Mouse (Mus musculus): ENCODE results near the gene Ilvbl. TPM values are rescaled to one million over a fixed set of nuclear protein-coding genes. Genes with fewer than 3 reads are reported as not detected.
"Not testable (repeated sequence)": the region's sequence is repeated elsewhere in the genome, so short reads cannot be mapped to it uniquely, and the experiment has no call there.

Ilvbl gene
- polyA plus RNA-seq, 1 experiment from 2014 or later, result 52.8 TPM

DNA sequence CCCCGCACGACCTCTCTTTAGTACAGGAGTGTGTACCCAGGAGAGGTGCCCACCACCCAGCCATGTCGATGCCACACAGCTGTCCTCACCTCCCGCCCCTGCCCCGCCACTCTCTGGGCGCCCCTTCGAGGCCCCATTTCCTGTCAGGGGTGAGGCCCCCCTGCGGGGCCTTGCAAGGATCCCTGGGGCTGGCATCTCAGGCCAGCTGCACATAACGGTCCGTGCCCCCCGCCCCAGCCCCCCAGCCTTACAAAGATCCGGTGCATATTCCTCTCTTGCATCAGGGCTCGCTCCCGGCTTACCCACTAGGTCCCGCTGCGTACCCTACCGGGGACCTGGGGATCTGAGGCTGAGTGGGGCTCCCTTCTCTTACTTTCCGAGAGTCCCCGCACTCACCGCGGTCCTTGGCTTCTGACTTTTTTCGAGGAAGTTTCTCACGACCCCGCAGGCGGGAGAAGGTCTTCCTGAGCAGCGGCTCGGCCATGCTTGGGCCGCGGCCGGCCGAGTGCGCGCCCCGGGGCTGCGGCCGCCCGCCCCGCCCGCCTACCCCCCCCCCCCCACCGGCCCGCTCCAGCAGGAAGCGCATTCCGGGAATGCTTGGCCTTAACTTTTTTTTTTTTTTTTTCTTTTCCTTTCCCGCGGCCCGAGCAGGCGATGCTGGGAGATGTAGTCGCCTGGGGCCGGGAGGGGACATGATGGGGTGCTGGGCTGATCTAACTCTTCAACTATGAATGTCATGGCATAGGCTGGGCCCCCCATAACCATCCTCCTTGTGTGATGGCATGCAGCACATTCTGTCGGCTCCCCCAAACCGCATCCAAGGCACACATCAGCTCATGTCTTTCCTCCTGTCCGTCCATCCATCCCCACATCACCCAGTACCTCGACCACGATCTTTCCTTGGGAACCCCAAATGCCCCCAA is 17.5 kb downstream of the Ilvbl start, which contains the start of gene Syde1:
Gene Syde1 (minus strand): TSS at position 559 of the 923 bp plus-strand sequence.
- Histone ChIP-seq H3K4me1 (peaks cover 7% of the 10 kb centered on the region; the same call in 1 of the 2 replicates), H3K9ac (peak within 1 kb of the TSS; percentile 53), H3K9me3 (no peaks in the 10 kb centered on the region), H3K27me3 (replicated peaks) (no peaks in the 10 kb centered on the region), H3K36me3 (peaks cover 28% of the 10 kb centered on the region), H3K27ac (peak within 1 kb of the TSS; percentile 84), H3K4me2 (peak within 1 kb of the TSS; percentile 73), H3K4me3 (replicated peaks) (peak within 1 kb of the TSS; percentile 56)
- 3% methylated on average over 49 of the region's 54 CpGs for WGBS
- ATAC-seq (ENCODE audit: insufficient read depth, low FRiP score, low read depth), result peak; percentile 41; the same call in 1 of the 2 replicates

DNA sequence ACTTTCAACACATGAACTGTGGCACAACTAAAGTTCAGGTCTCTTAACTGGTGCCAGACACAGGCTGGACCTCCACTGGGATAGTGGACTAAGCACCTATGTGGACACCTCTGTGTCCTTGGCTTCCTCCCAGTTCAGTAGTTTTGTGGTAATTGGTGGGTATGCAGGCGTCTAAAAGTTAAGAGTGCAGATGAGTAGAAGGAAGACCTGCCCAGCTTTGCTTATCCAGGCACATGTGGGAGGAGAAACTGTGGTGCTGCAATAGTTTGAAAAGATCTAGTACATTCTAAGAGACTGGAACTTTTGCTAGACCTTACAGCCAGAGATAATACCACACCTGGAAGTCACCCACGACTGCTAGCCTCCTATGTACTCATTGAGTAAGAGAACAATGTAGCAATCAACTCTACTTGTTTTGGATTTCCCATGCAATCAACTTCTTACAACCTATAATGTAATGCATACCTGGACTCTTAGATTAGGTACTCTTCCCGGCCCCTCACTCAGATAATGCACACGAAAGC is 18.8 kb downstream of the Ilvbl start:
- Histone ChIP-seq H3K9me3 (no peaks in the 10 kb centered on the region), H3K36me3 (peaks cover 19% of the 10 kb centered on the region), H3K4me1 (peaks cover 7% of the 10 kb centered on the region; the same call in 1 of the 2 replicates), H3K27ac (no peak overlapping the region), H3K4me3 (replicated peaks) (no peak overlapping the region), H3K4me2 (no peak overlapping the region), H3K27me3 (replicated peaks) (no peaks in the 10 kb centered on the region), H3K9ac (no peak overlapping the region)
- no peak for ATAC-seq (ENCODE audit: insufficient read depth, low FRiP score, low read depth)
- WGBS, result 77% methylated on average over 4 of the region's 4 CpGs

GRCm38 (mm10) chr10:78593736-78594135 is 19.6 kb downstream of the Ilvbl start:
- H3K9me3 ChIP-seq, result no peaks in the 10 kb centered on the region
- no peak for ATAC-seq (ENCODE audit: insufficient read depth, low FRiP score, low read depth)
- WGBS, result 83% methylated on average over 5 of the region's 5 CpGs
- H3K27ac ChIP-seq, result no peak overlapping the region
- no peak overlapping the region for H3K4me2 ChIP-seq
- H3K9ac ChIP-seq, result no peak overlapping the region
- H3K4me3 ChIP-seq (replicated peaks), result no peak overlapping the region
- H3K36me3 ChIP-seq, result peaks cover 13% of the 10 kb centered on the region
- peaks cover 7% of the 10 kb centered on the region; the same call in 1 of the 2 replicates for H3K4me1 ChIP-seq
- no peaks in the 10 kb centered on the region for H3K27me3 ChIP-seq (replicated peaks)

DNA sequence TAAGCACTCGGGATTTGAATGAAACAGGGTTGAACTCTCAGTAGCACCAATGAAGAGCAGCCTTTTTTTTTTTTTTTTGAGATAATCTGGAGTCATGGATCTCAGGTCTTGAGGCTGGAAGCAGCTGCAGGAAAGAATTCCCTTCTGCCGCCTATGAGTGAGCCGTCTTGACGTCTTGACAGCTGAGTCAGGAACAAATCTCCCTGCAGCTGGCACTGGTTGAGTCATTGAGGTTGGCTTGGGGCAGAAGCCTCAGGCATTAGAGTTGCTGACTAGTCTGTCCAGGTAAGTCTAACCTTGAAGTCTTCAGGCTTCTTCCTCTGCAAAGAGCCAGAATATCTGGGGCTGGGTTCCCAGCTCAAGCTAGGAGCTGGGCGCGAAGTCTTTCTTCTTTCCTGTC is 20.0 kb downstream of the Ilvbl start:
- ATAC-seq (ENCODE audit: insufficient read depth, low FRiP score, low read depth), result no peak
- peaks cover 7% of the 10 kb centered on the region; the same call in 1 of the 2 replicates for H3K4me1 ChIP-seq
- no peak overlapping the region for H3K27ac ChIP-seq

DNA sequence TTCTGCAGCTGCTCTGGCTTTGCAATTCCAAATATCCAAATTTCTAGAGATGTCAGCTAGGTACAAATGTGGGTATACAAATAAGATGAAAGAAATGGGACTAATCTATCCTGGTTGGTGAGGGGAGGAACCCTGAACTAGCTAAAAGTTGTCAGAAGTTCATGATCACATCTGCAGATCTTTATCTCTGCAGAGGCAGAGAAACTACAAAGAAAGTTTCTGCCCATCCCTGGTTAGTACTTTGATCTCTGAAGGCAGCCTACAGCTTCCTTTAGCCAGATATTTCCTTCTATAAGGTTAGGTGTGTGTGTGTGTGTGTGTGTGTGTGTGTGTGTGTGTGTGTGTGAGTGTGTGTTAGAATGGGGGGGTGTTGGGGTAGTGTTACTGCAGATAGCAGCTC is 20.4 kb downstream of the Ilvbl start:
- H3K4me2 ChIP-seq, result no peak overlapping the region
- H3K9me3 ChIP-seq, result no peaks in the 10 kb centered on the region
- peaks cover 7% of the 10 kb centered on the region; the same call in 1 of the 2 replicates for H3K4me1 ChIP-seq
- no peak overlapping the region for H3K9ac ChIP-seq
- no peak overlapping the region for H3K27ac ChIP-seq
- no peak overlapping the region for H3K4me3 ChIP-seq (replicated peaks)
- ATAC-seq (ENCODE audit: insufficient read depth, low FRiP score, low read depth), result no peak
- H3K36me3 ChIP-seq, result 0 out of 2 replicates have a peak, but pooled peaks cover 5% of the 10 kb centered on the region
- no peaks in the 10 kb centered on the region for H3K27me3 ChIP-seq (replicated peaks)

More for the DNA sequence above, 20.0 kb downstream of the Ilvbl start:
- Histone ChIP-seq H3K4me2 (no peak overlapping the region), H3K9me3 (no peaks in the 10 kb centered on the region), H3K4me3 (replicated peaks) (no peak overlapping the region), H3K36me3 (peaks cover 9% of the 10 kb centered on the region), H3K27me3 (replicated peaks) (no peaks in the 10 kb centered on the region), H3K9ac (no peak overlapping the region)
- WGBS, result 65% methylated on average over 6 of the region's 6 CpGs

DNA sequence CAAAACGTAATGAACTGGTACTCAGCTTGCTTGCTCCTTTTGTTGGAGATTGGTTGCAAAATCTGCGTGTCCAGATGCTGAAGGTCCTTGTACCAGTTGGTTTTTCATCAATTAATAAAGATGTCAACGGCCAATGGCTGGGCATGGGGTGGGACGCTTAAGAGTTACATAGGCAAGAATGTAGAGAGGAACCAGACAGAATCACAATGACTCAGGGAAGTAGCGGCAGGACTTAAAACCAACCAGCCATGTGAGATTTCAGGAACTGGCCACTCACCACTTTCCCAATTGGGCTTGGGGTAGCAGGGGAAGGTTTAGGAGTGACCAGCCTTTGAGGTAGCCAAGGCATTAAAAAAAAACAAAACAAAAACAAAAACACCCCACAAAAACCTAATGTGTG is 25.7 kb downstream of the Ilvbl start:
- Histone ChIP-seq H3K4me2 (no peak overlapping the region), H3K9ac (no peak overlapping the region), H3K27me3 (replicated peaks) (no peaks in the 10 kb centered on the region), H3K4me1 (no peaks in the 10 kb centered on the region), H3K9me3 (no peaks in the 10 kb centered on the region), H3K27ac (no peak overlapping the region), H3K4me3 (replicated peaks) (no peak overlapping the region), H3K36me3 (no peaks in the 10 kb centered on the region)
- no peak for ATAC-seq (ENCODE audit: insufficient read depth, low FRiP score, low read depth)
- WGBS, result 86% methylated on average over 5 of the region's 5 CpGs

GRCm38 (mm10) chr10:78605080-78605479 is 30.9 kb downstream of the Ilvbl start:
- WGBS, result 44% methylated on average over 3 of the region's 3 CpGs
- no peak for ATAC-seq (ENCODE audit: insufficient read depth, low FRiP score, low read depth)
- no peaks in the 10 kb centered on the region for H3K36me3 ChIP-seq

DNA sequence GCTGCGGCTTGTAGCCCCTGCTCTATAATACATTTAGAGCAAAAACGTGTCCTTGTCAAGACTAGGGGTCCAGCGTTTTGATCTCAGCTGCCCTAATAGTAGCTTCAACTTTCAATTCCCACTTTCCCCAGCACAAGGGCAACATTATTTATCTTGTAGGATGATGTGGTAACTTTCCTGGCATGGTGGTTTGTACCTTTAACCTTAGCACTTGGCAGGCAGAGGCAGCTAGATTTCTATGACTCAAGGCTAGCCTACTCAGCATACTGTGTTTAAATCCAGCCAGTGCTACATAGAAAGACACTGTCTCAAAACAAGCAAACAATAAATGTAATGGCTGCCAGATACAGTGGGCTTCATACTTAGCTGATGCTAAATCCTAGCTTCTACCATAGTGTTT is 33.5 kb downstream of the Ilvbl start:
- no peak overlapping the region for H3K4me3 ChIP-seq (replicated peaks)
- ATAC-seq (ENCODE audit: insufficient read depth, low FRiP score, low read depth), result no peak
- no peak overlapping the region for H3K9ac ChIP-seq
- H3K4me1 ChIP-seq, result no peaks in the 10 kb centered on the region
- H3K27me3 ChIP-seq (replicated peaks), result no peaks in the 10 kb centered on the region
- H3K36me3 ChIP-seq, result no peaks in the 10 kb centered on the region
- no peak overlapping the region for H3K27ac ChIP-seq
- 72% methylated on average over 3 of the region's 3 CpGs for WGBS
- H3K4me2 ChIP-seq, result no peak overlapping the region
- no peaks in the 10 kb centered on the region for H3K9me3 ChIP-seq

More at GRCm38 (mm10) chr10:78605080-78605479, 30.9 kb downstream of the Ilvbl start:
- Histone ChIP-seq H3K4me3 (replicated peaks) (no peak overlapping the region), H3K27ac (no peak overlapping the region), H3K9ac (no peak overlapping the region), H3K4me2 (no peak overlapping the region), H3K4me1 (no peaks in the 10 kb centered on the region), H3K9me3 (no peaks in the 10 kb centered on the region), H3K27me3 (replicated peaks) (no peaks in the 10 kb centered on the region)

DNA sequence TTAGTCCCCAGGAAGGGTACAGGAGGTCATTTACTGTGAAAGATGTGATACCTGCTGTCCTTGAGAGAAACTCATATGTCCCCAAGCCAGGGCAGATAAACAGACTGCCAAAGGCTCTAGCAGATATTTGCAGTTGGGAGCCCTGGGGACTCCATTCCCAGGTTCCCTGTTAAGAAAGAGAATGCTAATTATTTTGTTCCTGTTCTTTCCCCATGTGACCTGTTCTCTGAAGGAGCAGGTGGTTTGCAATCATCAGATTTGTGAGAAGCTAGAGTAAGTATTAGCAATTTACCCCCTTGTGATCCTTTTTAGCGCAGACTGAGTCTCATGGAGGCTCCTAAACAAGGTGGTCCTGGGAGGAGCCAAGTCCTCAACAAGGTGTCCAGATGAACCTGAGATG is 43.8 kb downstream of the Ilvbl start, which contains the start of gene Olfr1357:
Gene Olfr1357 (minus strand): TSS at position 101 of the 400 bp plus-strand sequence.
- Histone ChIP-seq H3K4me2 (no peak within 1 kb of the TSS), H3K36me3 (no peaks in the 10 kb centered on the region), H3K9me3 (no peaks in the 10 kb centered on the region)

DNA sequence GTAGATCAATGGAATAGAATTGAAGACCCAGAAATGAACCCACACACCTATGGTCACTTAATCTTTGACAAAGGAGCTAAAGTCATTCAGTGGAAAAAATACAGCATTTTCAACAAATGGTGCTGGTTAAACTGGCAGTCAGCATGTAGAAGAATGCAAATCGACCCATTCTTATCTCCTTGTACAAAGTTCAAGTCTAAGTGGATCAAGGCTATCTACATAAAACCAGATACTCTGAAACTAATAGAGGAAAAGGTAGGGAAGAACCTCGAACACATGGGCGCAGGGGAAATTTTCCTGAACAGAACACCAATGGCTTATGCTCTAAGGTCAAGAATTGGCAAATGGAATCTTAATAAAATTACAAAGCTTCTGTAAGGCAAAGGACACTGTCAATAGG is 49.0 kb downstream of the Ilvbl start:
- H3K27ac ChIP-seq; H3K9me3 ChIP-seq; H3K27me3 ChIP-seq (replicated peaks); ATAC-seq (ENCODE audit: insufficient read depth, low FRiP score, low read depth); H3K9ac ChIP-seq; H3K4me1 ChIP-seq; H3K4me3 ChIP-seq (replicated peaks); H3K4me2 ChIP-seq; H3K36me3 ChIP-seq: not testable (repeated sequence)
- WGBS, result 75% methylated on average over 3 of the region's 3 CpGs

More for the DNA sequence above, 43.8 kb downstream of the Ilvbl start, which contains the start of gene Olfr1357:
- no peaks in the 10 kb centered on the region for H3K4me1 ChIP-seq
- no peak within 1 kb of the TSS for H3K9ac ChIP-seq
- no peaks in the 10 kb centered on the region for H3K27me3 ChIP-seq (replicated peaks)
- WGBS, result 89% methylated on average over 1 of the region's 1 CpGs
- H3K27ac ChIP-seq, result no peak within 1 kb of the TSS
- no peak for ATAC-seq (ENCODE audit: insufficient read depth, low FRiP score, low read depth)
- no peak within 1 kb of the TSS for H3K4me3 ChIP-seq (replicated peaks)

- Histone ChIP-seq H3K4me1 (no peaks in the 10 kb centered on the region), H3K36me3 (no peaks in the 10 kb centered on the region), H3K4me2 (no peak overlapping the region), H3K27ac (no peak overlapping the region), H3K9ac (no peak overlapping the region), H3K9me3 (no peaks in the 10 kb centered on the region), H3K4me3 (replicated peaks) (no peak overlapping the region), H3K27me3 (replicated peaks) (no peaks in the 10 kb centered on the region)
- ATAC-seq (ENCODE audit: insufficient read depth, low FRiP score, low read depth), result no peak
- 79% methylated on average over 4 of the region's 4 CpGs for WGBS
Measured at GRCm38 (mm10) chr10:78630194-78630593, 56.0 kb downstream of the Ilvbl start.

- H3K9ac ChIP-seq, result no peak overlapping the region
- H3K4me3 ChIP-seq (replicated peaks), result no peak overlapping the region
- H3K27ac ChIP-seq, result no peak overlapping the region
- no peak for ATAC-seq (ENCODE audit: insufficient read depth, low FRiP score, low read depth)
- no peaks in the 10 kb centered on the region for H3K4me1 ChIP-seq
- H3K9me3 ChIP-seq, result no peaks in the 10 kb centered on the region
- no peaks in the 10 kb centered on the region for H3K27me3 ChIP-seq (replicated peaks)
- no peak overlapping the region for H3K4me2 ChIP-seq
- WGBS, result 13% methylated on average over 6 of the region's 6 CpGs
- H3K36me3 ChIP-seq, result no peaks in the 10 kb centered on the region
Measured at GRCm38 (mm10) chr10:78632311-78632710, 58.2 kb downstream of the Ilvbl start.
